Mouse (Mus musculus) B cell, adult 62 days (primary cell): ENCODE results near the gene Mlkl. TPM values are rescaled to one million over a fixed set of nuclear protein-coding genes. Genes with fewer than 3 reads are reported as not detected.

ENCODE experiments used
- total RNA-seq: library from RNA; stranded (reverse); gene quantifications from 4 replicates; pipeline ENCODE4 v1.2.4, GENCODE M21; 2023

The Mlkl gene
- total RNA-seq = 0.49 to 1.1 TPM (median 0.69 TPM) in 3 of 4 replicates, not detected in the other

DNA sequence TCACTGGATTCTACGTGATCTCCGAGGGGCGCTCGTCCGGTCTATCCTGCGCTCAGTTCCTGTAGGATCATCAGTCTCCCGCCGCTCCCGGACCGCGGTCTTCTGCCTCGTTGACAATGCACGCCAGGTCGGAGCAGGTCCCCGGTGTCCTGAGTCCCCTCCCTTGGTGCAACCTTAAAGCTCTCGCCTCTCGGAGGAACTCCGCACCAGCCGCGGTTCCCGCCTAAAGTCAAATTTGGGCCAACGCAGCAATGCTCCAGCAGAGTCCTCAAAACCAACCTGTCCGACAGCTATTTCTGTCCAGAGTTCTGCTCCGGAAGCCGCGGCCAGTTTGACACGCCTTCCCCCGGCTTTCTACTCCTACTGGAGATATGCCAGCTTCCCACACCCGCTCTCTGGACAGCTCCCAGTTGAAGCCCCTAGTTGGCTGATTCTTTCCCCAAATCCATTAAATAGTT is at the start of gene Mlkl:
Gene Mlkl, minus strand, starts transcription at position 288 of the 458 bp plus-strand sequence.

DNA sequence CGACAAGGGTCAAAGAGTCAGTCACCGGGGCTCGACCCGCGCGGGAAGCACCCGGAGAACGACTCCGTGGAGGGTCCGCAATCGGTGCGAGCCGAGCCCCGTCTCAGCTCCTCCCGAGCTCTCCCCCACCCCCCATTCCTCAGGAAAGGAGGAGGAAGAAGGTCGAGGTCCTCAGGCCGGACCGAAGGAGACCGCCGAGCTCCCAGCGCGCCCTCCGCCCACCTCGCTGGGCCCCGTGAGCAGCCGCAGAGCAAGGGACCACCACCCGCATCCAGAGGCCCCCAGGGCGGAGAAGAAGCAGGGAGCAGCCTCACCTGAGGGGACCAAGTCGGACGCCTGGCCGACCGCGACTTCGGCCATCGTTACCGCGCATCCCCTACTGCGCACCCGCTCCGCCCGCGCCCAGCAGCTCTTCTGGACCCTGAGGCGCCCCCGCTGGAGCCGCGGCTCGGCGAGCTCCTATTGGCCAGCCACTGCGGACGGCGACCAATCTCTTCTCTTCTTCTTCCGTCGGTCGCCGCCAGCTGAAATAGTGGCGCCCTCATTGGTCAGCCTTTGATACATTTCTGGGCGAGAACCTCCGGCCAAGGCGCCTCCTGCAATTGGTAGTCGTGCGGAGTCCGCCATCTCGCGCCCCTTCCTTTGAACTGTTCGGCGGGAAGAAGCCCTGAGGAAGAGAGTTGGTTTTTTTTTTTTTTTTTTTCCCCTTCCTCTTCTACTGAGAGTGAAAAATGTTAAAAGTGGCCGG is 38.0 kb downstream of the Mlkl start, which contains the start of gene Rfwd3:
Gene Rfwd3, minus strand, starts transcription at position 402 of the 748 bp plus-strand sequence.

Other genes starting within 250 kb of the Mlkl start
- not detected in 4 replicates for gene Clec18a, start 245.8 kb downstream of the Mlkl start, total RNA-seq
- 21.2 to 25.3 TPM (median 22.4 TPM) in 4 replicates for gene Pdpr, start 243.5 kb downstream of the Mlkl start, total RNA-seq
- 66.1 to 73.5 TPM (median 71.3 TPM) in 4 replicates for gene Glg1, start 79.0 kb downstream of the Mlkl start, total RNA-seq
- 30.3 to 31.2 TPM (median 31.1 TPM) in 4 replicates for gene Rfwd3, start 38.0 kb downstream of the Mlkl start, total RNA-seq
- gene Fa2h, start 55.6 kb upstream of the Mlkl start, total RNA-seq = not detected in 4 replicates
- gene Wdr59, start 183.9 kb upstream of the Mlkl start, total RNA-seq = 12.6 to 16.0 TPM (median 14.4 TPM) in 4 replicates
- gene Znrf1, start 197.9 kb upstream of the Mlkl start, total RNA-seq = 23.6 to 35.8 TPM (median 26.0 TPM) in 4 replicates